Mouse (Mus musculus): ENCODE data around the gene Bcr. TPM values are rescaled to one million over a fixed set of nuclear protein-coding genes. Genes with fewer than 3 reads are reported as not detected.

Bcr gene
- total RNA-seq, 2 experiments from 2014 or later = 99.6 to 113 TPM

- Histone ChIP-seq H3K4me3 (peak overlapping the region; percentile 87), H3K27ac (no peak overlapping the region)
These were observed 996 bp upstream of the Bcr start for GRCm38 (mm10) chr10:75059396-75059795.

GRCm38 (mm10) chr10:75060843-75061235 is 447 bp downstream of the Bcr start:
- H3K27ac ChIP-seq = peak overlapping the region; percentile 79
- DNase-seq (ENCODE audit: extremely low spot score in 1 of 2, low spot score in 2 of 2) = peak in 1 of 2 experiments; percentile 48
- peak overlapping the region; percentile 87 for H3K4me3 ChIP-seq
- intact Hi-C loops (cut with DNase I) = loop anchor here (10.0 kb wide), 1 partner anchor 54 kb away; no protein-coding TSS in a partner anchor
- TF ChIP-seq CTCF (IDR thresholded peaks at IDR 0.05) = no peak

More at GRCm38 (mm10) chr10:75059396-75059795, 996 bp upstream of the Bcr start:
- TF ChIP-seq CTCF (IDR thresholded peaks at IDR 0.05) = peak; percentile 84
- peak; percentile 77 to 79 for DNase-seq (ENCODE audit: extremely low spot score in 1 of 2, low spot score in 2 of 2)
- intact Hi-C loops (cut with DNase I) = loop anchor here (1.0 kb wide), 1 partner anchor 92 kb away; no protein-coding TSS in a partner anchor

GRCm38 (mm10) chr10:75061341-75062188 is 1.2 kb downstream of the Bcr start:
- no peak for TF ChIP-seq CTCF (IDR thresholded peaks at IDR 0.05)
- peak overlapping the region; percentile 87 for H3K4me3 ChIP-seq
- DNase-seq (ENCODE audit: extremely low spot score in 1 of 2, low spot score in 2 of 2) = peak in 1 of 2 experiments; percentile 35
- intact Hi-C loops (cut with DNase I) = loop anchor here (10.0 kb wide), 1 partner anchor 53 kb away; no protein-coding TSS in a partner anchor
- peak overlapping the region; percentile 36 for H3K27ac ChIP-seq

GRCm38 (mm10) chr10:75062189-75062561 is 1.8 kb downstream of the Bcr start:
- no peak for DNase-seq (ENCODE audit: extremely low spot score in 1 of 2, low spot score in 2 of 2)
- Histone ChIP-seq H3K27ac (no peak overlapping the region), H3K4me3 (peak overlapping the region; percentile 87)
- TF ChIP-seq CTCF (IDR thresholded peaks at IDR 0.05) = no peak
- intact Hi-C loops (cut with DNase I) = loop anchor here (10.0 kb wide), 1 partner anchor 53 kb away; no protein-coding TSS in a partner anchor

GRCm38 (mm10) chr10:75062621-75063020 is 2.2 kb downstream of the Bcr start:
- no peak for TF ChIP-seq CTCF (IDR thresholded peaks at IDR 0.05)
- Histone ChIP-seq H3K27ac (no peak overlapping the region), H3K4me3 (peak overlapping the region; percentile 87)
- intact Hi-C loops (cut with DNase I) = loop anchor here (10.0 kb wide), 1 partner anchor 52 kb away; no protein-coding TSS in a partner anchor
- no peak for DNase-seq (ENCODE audit: extremely low spot score in 1 of 2, low spot score in 2 of 2)

GRCm38 (mm10) chr10:75063301-75063965 is 3.0 kb downstream of the Bcr start:
- H3K27ac ChIP-seq = peak overlapping the region; percentile 53; the same call in 1 of the 2 replicates
- intact Hi-C loops (cut with DNase I) = loop anchor here (10.0 kb wide), 1 partner anchor 51 kb away; no protein-coding TSS in a partner anchor
- DNase-seq (ENCODE audit: extremely low spot score in 1 of 2, low spot score in 2 of 2) = no peak
- H3K4me3 ChIP-seq = peak overlapping the region; percentile 87
- no peak for TF ChIP-seq CTCF (IDR thresholded peaks at IDR 0.05)

- Histone ChIP-seq H3K4me3 (no peak overlapping the region), H3K27ac (no peak overlapping the region)
- no peak for DNase-seq (ENCODE audit: extremely low spot score in 1 of 2, low spot score in 2 of 2)
- intact Hi-C loops (cut with DNase I) = loop anchor here (10.0 kb wide), 1 partner anchor 49 kb away; no protein-coding TSS in a partner anchor
- TF ChIP-seq CTCF (IDR thresholded peaks at IDR 0.05) = no peak
These were observed 5.3 kb downstream of the Bcr start for GRCm38 (mm10) chr10:75065691-75066090.

GRCm38 (mm10) chr10:75067446-75067845 is 7.1 kb downstream of the Bcr start:
- Histone ChIP-seq H3K4me3 (no peak overlapping the region), H3K27ac (no peak overlapping the region)
- no peak for TF ChIP-seq CTCF (IDR thresholded peaks at IDR 0.05)
- no peak for DNase-seq (ENCODE audit: extremely low spot score in 1 of 2, low spot score in 2 of 2)
- intact Hi-C loops (cut with DNase I) = loop anchor here (10.0 kb wide), 1 partner anchor 47 kb away; no protein-coding TSS in a partner anchor

- no peak for DNase-seq (ENCODE audit: extremely low spot score in 1 of 2, low spot score in 2 of 2)
- Histone ChIP-seq H3K4me3 (no peak overlapping the region), H3K27ac (no peak overlapping the region)
- intact Hi-C loops (cut with DNase I) = loop anchor here (10.0 kb wide), 1 partner anchor 47 kb away; no protein-coding TSS in a partner anchor
- TF ChIP-seq CTCF (IDR thresholded peaks at IDR 0.05) = no peak
These were observed 7.7 kb downstream of the Bcr start for GRCm38 (mm10) chr10:75068086-75068485.

GRCm38 (mm10) chr10:75068624-75069328 is 8.4 kb downstream of the Bcr start:
- Histone ChIP-seq H3K4me3 (no peak overlapping the region), H3K27ac (peak overlapping the region; percentile 12)
- intact Hi-C loops (cut with DNase I) = loop anchor here (10.0 kb wide), 1 partner anchor 46 kb away; no protein-coding TSS in a partner anchor
- DNase-seq (ENCODE audit: extremely low spot score in 1 of 2, low spot score in 2 of 2) = no peak
- no peak for TF ChIP-seq CTCF (IDR thresholded peaks at IDR 0.05)

GRCm38 (mm10) chr10:75070281-75070976 is 10.0 kb downstream of the Bcr start:
- DNase-seq (ENCODE audit: extremely low spot score in 1 of 2, low spot score in 2 of 2) = no peak
- H3K4me3 ChIP-seq = no peak overlapping the region
- no peak overlapping the region for H3K27ac ChIP-seq
- TF ChIP-seq CTCF (IDR thresholded peaks at IDR 0.05) = no peak
- intact Hi-C loops (cut with DNase I) = no loop called here

Data from left cerebral cortex, adult 2 months (tissue).